Mouse (Mus musculus) CD4-positive, CD25-positive, alpha-beta regulatory T cell, adult 2 months (primary cell): ENCODE results near the gene Tcf7l1.
A peak's percentile ranks its signal among the peaks of the same experiment; 100 is the strongest.

Experiments
- DNase-seq: peaks from one replicate; pipeline ENCODE4 v3.0.0-alpha.2; 2012; ENCODE audit warnings: low read depth, low spot score

Gene Tcf7l1

GRCm38 (mm10) chr6:72597083-72597874, 191.8 kb downstream of the Tcf7l1 start:
- DNase-seq, result peak; percentile 18

- DNase-seq, result no peak
These were observed 195.1 kb downstream of the Tcf7l1 start for GRCm38 (mm10) chr6:72593914-72594313.

- DNase-seq, result no peak
These were observed 195.8 kb downstream of the Tcf7l1 start for GRCm38 (mm10) chr6:72593011-72593803.

- no peak for DNase-seq
These were observed 198.9 kb downstream of the Tcf7l1 start for GRCm38 (mm10) chr6:72590111-72590510.

- no peak for DNase-seq
These were observed 200.7 kb downstream of the Tcf7l1 start for GRCm38 (mm10) chr6:72588307-72588706.

- no peak for DNase-seq
These were observed 202.4 kb downstream of the Tcf7l1 start for GRCm38 (mm10) chr6:72586701-72587100.

GRCm38 (mm10) chr6:72584154-72584553, 204.9 kb downstream of the Tcf7l1 start:
- DNase-seq, result no peak

GRCm38 (mm10) chr6:72583211-72583839, 205.7 kb downstream of the Tcf7l1 start:
- DNase-seq, result no peak

GRCm38 (mm10) chr6:72581625-72582382, 207.2 kb downstream of the Tcf7l1 start:
- DNase-seq, result no peak
